Mouse (Mus musculus) stomach, embryonic 16.5 days (tissue): Measurements from ENCODE around the gene Actl6a. TPM values are rescaled to one million over a fixed set of nuclear protein-coding genes. Genes with fewer than 3 reads are reported as not detected.

Experiments used
- ATAC-seq: fragments of 200-750 bp; cut with Nextera tagmentation; 2 replicates; pipeline ENCODE4 v1.8.0; 2017; ENCODE audit warnings: moderate number of reproducible peaks, moderate TSS enrichment; ENCODE audit not compliant: insufficient read depth, low FRiP score
- H3K27ac ChIP-seq: fragments of 300-500 bp; sonication (generic); 2 replicates; pipeline ENCODE4 v1.5.1; 2014; ENCODE audit warnings: low read length
- H3K27me3 ChIP-seq: fragments of 300-500 bp; sonication (generic); 2 replicates; pipeline ENCODE4 v1.6.1; 2014; ENCODE audit warnings: low read length, control low read depth, mixed read lengths; ENCODE audit not compliant: control insufficient read depth, insufficient read depth
- H3K36me3 ChIP-seq: fragments of 300-500 bp; sonication (generic); 2 replicates; pipeline ENCODE4 v1.6.1; 2014; ENCODE audit warnings: low read length; ENCODE audit not compliant: control insufficient read depth, insufficient read depth
- H3K4me1 ChIP-seq: fragments of 300-500 bp; sonication (generic); 2 replicates; pipeline ENCODE4 v1.6.1; 2014; ENCODE audit warnings: low read length, control low read depth, mixed read lengths; ENCODE audit not compliant: control insufficient read depth, insufficient read depth
- H3K4me2 ChIP-seq: fragments of 300-500 bp; sonication (generic); 2 replicates; pipeline ENCODE4 v1.6.1; 2014; ENCODE audit warnings: low read depth, low read length, mixed read lengths
- H3K4me3 ChIP-seq: fragments of 300-500 bp; sonication (generic); replicated peaks from 2 replicates; pipeline ENCODE4 v1.5.1; 2014; ENCODE audit warnings: mild to moderate bottlenecking, low read length
- H3K9ac ChIP-seq: fragments of 300-500 bp; sonication (generic); 2 replicates; pipeline ENCODE4 v1.6.1; 2014; ENCODE audit warnings: low read length
- H3K9me3 ChIP-seq: fragments of 300-500 bp; sonication (generic); replicated peaks from 2 replicates; pipeline ENCODE4 v1.6.1; 2016; ENCODE audit warnings: low read length, control low read depth; ENCODE audit not compliant: control insufficient read depth
- WGBS: fragments of 180-500 bp; shearing (Covaris S2); extraction: QIAGEN DNeasy Blood & Tissue Kit; methylation state at CpG from one replicate; pipeline ENCODE4 v1.1.7; 2014; 5-methylcytosine and 5-hydroxymethylcytosine counted together
- polyA plus RNA-seq: library from polyadenylated mRNA; unstranded; fragments of >200 nt; fragmentation: Nextera tagmentation; extraction: Ambion mirVana; gene quantifications from 2 replicates; pipeline ENCODE4 v1.2.1, GENCODE M21; 2015

Actl6a gene
- polyA plus RNA-seq, 1 experiment from 2014 or later = 120 TPM

- no peak overlapping the region for H3K27ac ChIP-seq
- H3K4me1 ChIP-seq = no peaks in the 10 kb centered on the region
- no peaks in the 10 kb centered on the region for H3K27me3 ChIP-seq
- H3K9me3 ChIP-seq = no peaks in the 10 kb centered on the region
- no peak overlapping the region for H3K4me2 ChIP-seq
- H3K9ac ChIP-seq = no peak overlapping the region
- H3K36me3 ChIP-seq = 0 out of 2 replicates have a peak, but pooled peaks cover 13% of the 10 kb centered on the region
- ATAC-seq = no peak
- no peak overlapping the region for H3K4me3 ChIP-seq
- WGBS = 87% methylated on average over 3 of the region's 3 CpGs
Measured at GRCm38 (mm10) chr3:32754384-32754915, 48.4 kb downstream of the Actl6a start.

GRCm38 (mm10) chr3:32759212-32759611 lies 53.1 kb downstream of the Actl6a start:
- H3K4me3 ChIP-seq = no peak overlapping the region
- no peaks in the 10 kb centered on the region for H3K27me3 ChIP-seq
- no peak overlapping the region for H3K9ac ChIP-seq
- no peak overlapping the region for H3K4me2 ChIP-seq
- no peaks in the 10 kb centered on the region for H3K4me1 ChIP-seq
- 68% methylated on average over 5 of the region's 5 CpGs for WGBS
- no peak for ATAC-seq
- no peaks in the 10 kb centered on the region for H3K36me3 ChIP-seq
- H3K9me3 ChIP-seq = no peaks in the 10 kb centered on the region
- no peak overlapping the region for H3K27ac ChIP-seq

- Histone ChIP-seq H3K4me3 (no peak overlapping the region), H3K36me3 (no peaks in the 10 kb centered on the region), H3K4me1 (no peaks in the 10 kb centered on the region), H3K9me3 (no peaks in the 10 kb centered on the region), H3K27ac (no peak overlapping the region), H3K9ac (no peak overlapping the region), H3K27me3 (no peaks in the 10 kb centered on the region), H3K4me2 (no peak overlapping the region)
- 55% methylated on average over 8 of the region's 8 CpGs for WGBS
- ATAC-seq = no peak
Measured at GRCm38 (mm10) chr3:32762962-32763361, 56.9 kb downstream of the Actl6a start.

- Histone ChIP-seq H3K4me3 (no peak overlapping the region), H3K27ac (no peak overlapping the region), H3K4me1 (no peaks in the 10 kb centered on the region), H3K36me3 (no peaks in the 10 kb centered on the region), H3K27me3 (no peaks in the 10 kb centered on the region), H3K4me2 (no peak overlapping the region), H3K9ac (no peak overlapping the region), H3K9me3 (no peaks in the 10 kb centered on the region)
- no peak for ATAC-seq
- 35% methylated on average over 7 of the region's 7 CpGs for WGBS
Measured at GRCm38 (mm10) chr3:32763902-32764301, 57.8 kb downstream of the Actl6a start.

GRCm38 (mm10) chr3:32770781-32771180 lies 64.7 kb downstream of the Actl6a start:
- Histone ChIP-seq H3K27me3 (no peaks in the 10 kb centered on the region), H3K9ac (no peak overlapping the region), H3K9me3 (no peaks in the 10 kb centered on the region), H3K27ac (no peak overlapping the region), H3K36me3 (no peaks in the 10 kb centered on the region), H3K4me3 (no peak overlapping the region), H3K4me1 (no peaks in the 10 kb centered on the region), H3K4me2 (no peak overlapping the region)
- no peak for ATAC-seq
- 59% methylated on average over 2 of the region's 2 CpGs for WGBS

Other genes with a start within 250 kb of the Actl6a start
- 0.17 TPM in 1 of 2 replicates, not detected in the other for gene Kcnmb3, start 214.1 kb upstream of the Actl6a start, polyA plus RNA-seq
- gene Zfp639, start 196.0 kb upstream of the Actl6a start, polyA plus RNA-seq = 30.0 and 33.4 TPM in 2 replicates
- gene Mfn1, start 176.8 kb upstream of the Actl6a start, polyA plus RNA-seq = 28.4 and 32.8 TPM in 2 replicates
- 66.1 and 73.3 TPM in 2 replicates for gene Gnb4, start 89.7 kb upstream of the Actl6a start, polyA plus RNA-seq
- 268 and 316 TPM in 2 replicates for gene Ndufb5, start 30.7 kb downstream of the Actl6a start, polyA plus RNA-seq
- gene Mrpl47, start 31.3 kb downstream of the Actl6a start, polyA plus RNA-seq = 26.4 and 28.1 TPM in 2 replicates
- gene Usp13, start 111.2 kb downstream of the Actl6a start, polyA plus RNA-seq = 2.9 and 5.6 TPM in 2 replicates